ENCODE assay signal across 12 mouse cellular contexts in genomic region chr16:21970536-21970935, GRCm38 (mm10). TPM values are rescaled to one million over a fixed set of nuclear protein-coding genes. Genes with fewer than 3 reads are reported as not detected.
DNase-seq lines count a peak whose midpoint lies in the region.
"Had no signal": no experiment of that assay in that cellular context is flagged by ENCODE, and none has a peak within 500 bp of the region (broad histone marks: within the 10 kb centered on the region; RNA-seq: fewer than 3 reads in every experiment).

No protein-coding gene starts in this region.

- peak; percentile 48 to 82 for DNase-seq in adrenal gland, adult (ENCODE audit: inconsistent age in 2 of 2, low spot score in 1 of 2)
- DNase-seq in adrenal gland, postnatal 4 days (ENCODE audit: low spot score in 2 of 2): no peak
- DNase-seq in adrenal gland, postnatal 10 days: peak; percentile 17
- no peak for DNase-seq in adrenal gland, postnatal 25 days
- DNase-seq in yolk sac, embryonic 10.5 days (ENCODE audit: low spot score): peak; percentile 9
- DNase-seq: B cell, adult 2 months; cerebellum, adult 11-12 months; cerebellum, adult 2 months; cerebellum, adult 9-10 months; cerebellum, postnatal 10 days; cerebellum, postnatal 25 days; forebrain, postnatal 0 days had no signal

RNA-seq across cellular contexts. Expression of gene Tmem41a, which starts 23.2 kb away (rescaled TPM):
- total RNA-seq in adrenal gland, postnatal 4 days (2021): 10 to 100 TPM; 20.0 to 20.4 TPM
- total RNA-seq in adrenal gland, postnatal 10 days (2021): 10 to 100 TPM; 15.6 to 15.9 TPM
- 16.6 and 26.6 TPM in 2 replicates for total RNA-seq in adrenal gland, postnatal 25 days (2021)

RNA-seq across cellular contexts. Expression of gene Liph, which starts 24.9 kb away (rescaled TPM):
- under 1 TPM; 0.42 to 0.59 TPM for total RNA-seq in adrenal gland, postnatal 4 days (2021)
- 1 to 10 TPM in 1 of 2 experiments, under 1 TPM in 1; 0.91 to 1.3 TPM for total RNA-seq in adrenal gland, postnatal 10 days (2021)
- 0.33 and 1.5 TPM in 2 replicates for total RNA-seq in adrenal gland, postnatal 25 days (2021)

RNA-seq across cellular contexts. Expression of gene Senp2, which starts 38.7 kb away (rescaled TPM):
- 10 to 100 TPM; 48.8 to 50.9 TPM for total RNA-seq in adrenal gland, postnatal 4 days (2021)
- 10 to 100 TPM; 34.9 to 39.6 TPM for total RNA-seq in adrenal gland, postnatal 10 days (2021)
- total RNA-seq in adrenal gland, postnatal 25 days (2021): 36.0 and 40.1 TPM in 2 replicates

Comparison
In these comparisons a context has a peak if more than half of its experiments do, and no peak if none do; other contexts are left out.
1. DNase-seq: peak in adrenal gland, adult (2 of 2), adrenal gland, postnatal 10 days (single experiment) and yolk sac, embryonic 10.5 days (single experiment); none in adrenal gland, postnatal 4 days (0 of 2) and adrenal gland, postnatal 25 days (single experiment).